Mouse (Mus musculus) liver, embryonic 11.5 days (tissue): Measurements from ENCODE around the gene Angptl1. TPM values are rescaled to one million over a fixed set of nuclear protein-coding genes. Genes with fewer than 3 reads are reported as not detected.
A peak's percentile ranks its signal among the peaks of the same experiment; 100 is the strongest.

Experiments used
- ATAC-seq: fragments of 200-750 bp; cut with Nextera tagmentation; replicated peaks from 2 replicates; pipeline ENCODE4 v1.8.0; 2017; ENCODE audit warnings: moderate number of reproducible peaks, mild to moderate bottlenecking, moderate TSS enrichment, moderate library complexity; ENCODE audit not compliant: low FRiP score
- DNase-seq: peaks from one replicate; pipeline ENCODE4 v3.0.0-alpha.2; 2017; ENCODE audit warnings: low spot score
- H3K27ac ChIP-seq: fragments of 300-500 bp; sonication (generic); 2 replicates; pipeline ENCODE4 v1.5.1; 2014; ENCODE audit warnings: mild to moderate bottlenecking, low read depth, low read length, control low read depth
- H3K27me3 ChIP-seq: fragments of 300-500 bp; sonication (generic); replicated peaks from 2 replicates; pipeline ENCODE4 v1.6.1; 2014; ENCODE audit warnings: low read length, mixed read lengths; ENCODE audit not compliant: control insufficient read depth, insufficient read depth
- H3K36me3 ChIP-seq: fragments of 300-500 bp; sonication (generic); 2 replicates; pipeline ENCODE4 v1.6.1; 2014; ENCODE audit warnings: mild to moderate bottlenecking, low read length, moderate library complexity, mixed read lengths; ENCODE audit not compliant: control insufficient read depth, insufficient read depth
- H3K4me1 ChIP-seq: fragments of 300-500 bp; sonication (generic); replicated peaks from 2 replicates; pipeline ENCODE4 v1.6.1; 2014; ENCODE audit warnings: low read length, mixed read lengths; ENCODE audit not compliant: control insufficient read depth, insufficient read depth
- H3K4me2 ChIP-seq: fragments of 300-500 bp; sonication (generic); 2 replicates; pipeline ENCODE4 v1.6.1; 2014; ENCODE audit warnings: mild to moderate bottlenecking, control low read depth, moderate library complexity
- H3K4me3 ChIP-seq: fragments of 300-500 bp; sonication (generic); 2 replicates; pipeline ENCODE4 v1.5.1; 2014; ENCODE audit warnings: low read depth, low read length, control low read depth
- H3K9ac ChIP-seq: fragments of 300-500 bp; sonication (generic); 2 replicates; pipeline ENCODE4 v1.6.1; 2014; ENCODE audit warnings: low read depth, low read length, control low read depth
- H3K9me3 ChIP-seq: fragments of 300-500 bp; sonication (generic); 2 replicates; pipeline ENCODE4 v1.6.1; 2016; ENCODE audit warnings: low read length, inconsistent platforms, mixed read lengths; ENCODE audit not compliant: control insufficient read depth
- WGBS: fragments of 180-500 bp; shearing (Covaris S2); extraction: QIAGEN DNeasy Blood & Tissue Kit; methylation state at CpG from one replicate; pipeline ENCODE4 v1.1.7; 2014; 5-methylcytosine and 5-hydroxymethylcytosine counted together
- polyA plus RNA-seq: library from polyadenylated mRNA; unstranded; fragments of >200 nt; fragmentation: Nextera tagmentation; extraction: Ambion mirVana; gene quantifications from 2 replicates; pipeline ENCODE4 v1.2.1, GENCODE M21; 2014

Gene Angptl1
- polyA plus RNA-seq, 1 experiment from 2014 or later, result 1.1 TPM

DNA sequence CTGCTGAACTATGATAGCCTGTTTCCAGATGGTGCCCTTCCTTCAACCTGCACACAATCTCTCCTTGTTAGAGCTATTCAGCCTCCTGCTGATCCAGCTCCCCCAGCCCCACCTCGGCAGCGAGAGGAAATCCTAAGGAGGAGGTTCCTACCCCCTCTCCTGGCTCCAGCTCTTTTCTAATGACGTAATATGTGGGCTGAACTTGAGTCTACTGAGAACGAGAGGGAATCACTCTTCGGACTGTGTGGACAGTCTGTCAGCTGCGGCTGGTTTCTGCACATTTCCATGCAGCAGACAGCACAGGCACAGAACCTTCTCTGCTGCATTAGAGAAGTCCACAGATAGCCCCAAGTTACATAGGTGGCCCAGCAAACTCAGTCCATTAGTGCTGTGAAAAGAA, 333 bp downstream of the Angptl1 start:
- H3K9ac ChIP-seq, result no peak overlapping the region
- no peaks in the 10 kb centered on the region for H3K27me3 ChIP-seq
- DNase-seq (no peak), ATAC-seq (0 out of 2 replicates have a peak, but pooled peaks have one; percentile 34)
- 39% methylated on average over 6 of the region's 6 CpGs for WGBS
- peaks cover 7% of the 10 kb centered on the region; the same call in 1 of the 2 replicates for H3K4me1 ChIP-seq
- H3K36me3 ChIP-seq, result peaks cover 4% of the 10 kb centered on the region; the same call in 1 of the 2 replicates
- no peak overlapping the region for H3K4me3 ChIP-seq
- H3K4me2 ChIP-seq, result no peak overlapping the region
- no peak overlapping the region for H3K27ac ChIP-seq
- H3K9me3 ChIP-seq, result no peaks in the 10 kb centered on the region

GRCm38 (mm10) chr1:156841625-156842339, 3.4 kb downstream of the Angptl1 start:
- DNase-seq (no peak), ATAC-seq (no peak)
- Histone ChIP-seq H3K36me3 (0 out of 2 replicates have a peak, but pooled peaks cover 2% of the 10 kb centered on the region), H3K27me3 (no peaks in the 10 kb centered on the region), H3K4me2 (no peak overlapping the region), H3K4me3 (no peak overlapping the region), H3K27ac (no peak overlapping the region), H3K9me3 (no peaks in the 10 kb centered on the region), H3K4me1 (peaks cover 7% of the 10 kb centered on the region; the same call in 1 of the 2 replicates), H3K9ac (no peak overlapping the region)
- 81% methylated on average over 11 of the region's 11 CpGs for WGBS

GRCm38 (mm10) chr1:156847098-156847497, 8.7 kb downstream of the Angptl1 start:
- H3K27me3 ChIP-seq, result no peaks in the 10 kb centered on the region
- H3K9ac ChIP-seq, result no peak overlapping the region
- H3K4me3 ChIP-seq, result no peak overlapping the region
- WGBS, result 69% methylated on average over 4 of the region's 4 CpGs
- DNase-seq (no peak), ATAC-seq (no peak)
- peaks cover 2% of the 10 kb centered on the region; the same call in 1 of the 2 replicates for H3K36me3 ChIP-seq
- H3K4me2 ChIP-seq, result no peak overlapping the region
- no peaks in the 10 kb centered on the region for H3K9me3 ChIP-seq
- H3K27ac ChIP-seq, result no peak overlapping the region
- H3K4me1 ChIP-seq, result peaks cover 1% of the 10 kb centered on the region; the same call in 1 of the 2 replicates

DNA sequence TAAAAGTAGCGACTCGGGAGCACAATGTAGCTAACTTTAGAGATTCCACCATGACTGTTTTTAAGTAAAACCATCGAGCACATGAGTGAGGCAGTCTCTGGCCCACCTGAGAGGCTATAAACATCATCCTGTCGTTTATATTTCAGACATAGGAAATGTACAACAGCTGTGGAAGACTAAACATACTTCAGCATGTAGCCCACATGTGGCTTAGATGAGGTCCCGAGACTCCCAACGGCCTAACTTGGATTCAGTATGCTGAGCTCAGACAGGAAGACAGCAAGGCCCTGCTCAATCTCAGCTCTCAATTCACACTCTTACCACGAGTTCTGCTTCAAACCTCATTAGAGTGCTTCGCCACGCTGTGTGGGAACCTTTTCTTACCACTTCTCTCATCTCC, 14.0 kb downstream of the Angptl1 start:
- H3K27me3 ChIP-seq, result no peaks in the 10 kb centered on the region
- H3K9ac ChIP-seq, result no peak overlapping the region
- 70% methylated on average over 9 of the region's 9 CpGs for WGBS
- DNase-seq (no peak), ATAC-seq (no peak)
- no peaks in the 10 kb centered on the region for H3K9me3 ChIP-seq
- H3K4me3 ChIP-seq, result no peak overlapping the region
- H3K4me2 ChIP-seq, result no peak overlapping the region
- H3K27ac ChIP-seq, result no peak overlapping the region
- H3K36me3 ChIP-seq, result peaks cover 2% of the 10 kb centered on the region; the same call in 1 of the 2 replicates
- no peaks in the 10 kb centered on the region for H3K4me1 ChIP-seq

- Histone ChIP-seq H3K4me3 (no peak overlapping the region), H3K36me3 (peaks cover 2% of the 10 kb centered on the region; the same call in 1 of the 2 replicates), H3K27ac (no peak overlapping the region), H3K4me2 (no peak overlapping the region), H3K9ac (no peak overlapping the region), H3K4me1 (no peaks in the 10 kb centered on the region), H3K9me3 (no peaks in the 10 kb centered on the region), H3K27me3 (no peaks in the 10 kb centered on the region)
- 81% methylated on average over 5 of the region's 5 CpGs for WGBS
- DNase-seq (no peak), ATAC-seq (no peak)
These were observed 14.5 kb downstream of the Angptl1 start for GRCm38 (mm10) chr1:156852872-156853271.

DNA sequence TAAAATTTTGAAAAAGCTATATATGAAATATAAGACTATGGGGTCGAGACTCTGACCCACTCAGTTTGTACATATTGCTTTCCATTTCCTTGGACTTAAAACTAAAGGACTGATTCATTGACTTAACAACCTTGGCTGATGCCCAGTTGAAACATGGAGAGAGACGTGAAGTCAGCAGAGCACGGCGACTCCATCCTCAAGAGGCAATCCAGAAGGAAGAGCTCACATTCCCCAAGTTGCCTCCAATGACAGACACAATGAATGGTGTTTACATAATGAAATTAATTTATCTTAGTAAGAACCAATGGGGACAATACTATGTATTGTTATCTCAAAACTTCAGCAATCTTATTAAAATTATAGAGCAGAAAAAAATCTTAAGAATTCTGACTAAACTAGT, 16.2 kb downstream of the Angptl1 start:
- Histone ChIP-seq H3K4me2 (no peak overlapping the region), H3K4me3 (no peak overlapping the region), H3K4me1 (no peaks in the 10 kb centered on the region), H3K27ac (no peak overlapping the region), H3K9ac (no peak overlapping the region), H3K36me3 (peaks cover 2% of the 10 kb centered on the region), H3K9me3 (no peaks in the 10 kb centered on the region), H3K27me3 (no peaks in the 10 kb centered on the region)
- ATAC-seq (no peak), DNase-seq (no peak)
- WGBS, result 83% methylated on average over 4 of the region's 4 CpGs

GRCm38 (mm10) chr1:156856666-156857065, 18.3 kb downstream of the Angptl1 start:
- Histone ChIP-seq H3K9ac (no peak overlapping the region), H3K36me3 (no peaks in the 10 kb centered on the region; the same call in 1 of the 2 replicates), H3K4me1 (peaks cover 3% of the 10 kb centered on the region; the same call in 1 of the 2 replicates), H3K9me3 (no peaks in the 10 kb centered on the region), H3K4me3 (no peak overlapping the region), H3K27ac (no peak overlapping the region), H3K4me2 (no peak overlapping the region), H3K27me3 (no peaks in the 10 kb centered on the region)
- ATAC-seq (no peak), DNase-seq (no peak)
- 74% methylated on average over 2 of the region's 2 CpGs for WGBS

DNA sequence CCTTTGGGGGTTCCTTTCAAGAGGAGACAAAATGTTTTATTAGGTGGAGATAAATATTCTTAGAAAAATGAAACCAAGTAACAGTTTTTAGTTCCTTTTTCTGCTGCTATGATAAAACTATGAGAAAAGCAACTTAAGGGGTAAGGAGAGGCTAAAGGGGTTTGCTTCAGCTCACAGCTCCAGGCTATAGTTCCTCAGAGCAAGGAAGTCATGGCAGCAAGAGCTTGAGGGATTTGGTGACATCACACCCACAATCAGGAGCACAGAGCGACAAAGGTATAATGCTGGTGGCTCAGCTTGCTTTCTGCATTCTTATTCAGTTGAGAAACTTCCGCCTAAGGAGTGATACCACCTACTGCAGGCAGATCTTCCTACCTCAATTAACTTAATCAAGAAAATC, 20.8 kb downstream of the Angptl1 start:
- no peak for DNase-seq
- peaks cover 6% of the 10 kb centered on the region; the same call in 1 of the 2 replicates for H3K4me1 ChIP-seq
- no peak overlapping the region for H3K4me3 ChIP-seq
- no peak overlapping the region for H3K4me2 ChIP-seq
- H3K36me3 ChIP-seq, result no peaks in the 10 kb centered on the region; the same call in 1 of the 2 replicates
- no peaks in the 10 kb centered on the region for H3K27me3 ChIP-seq
- no peak overlapping the region for H3K9ac ChIP-seq
- 86% methylated on average over 2 of the region's 2 CpGs for WGBS
- H3K9me3 ChIP-seq, result no peaks in the 10 kb centered on the region
- ATAC-seq, result no peak
- H3K27ac ChIP-seq, result no peak overlapping the region
